Mouse (Mus musculus) myocyte (in vitro differentiated cells): ENCODE measurements around the gene Atp6v0d1. TPM values are rescaled to one million over a fixed set of nuclear protein-coding genes. Genes with fewer than 3 reads are reported as not detected.

ENCODE experiments used
- H3K27me3 ChIP-seq: one replicate; pipeline ENCODE4 v1.6.1; 2011; ENCODE audit not compliant: control insufficient read depth, insufficient read depth, insufficient read length
- H3K36me3 ChIP-seq: one replicate; pipeline ENCODE4 v1.6.1; 2011; ENCODE audit not compliant: control insufficient read depth, insufficient read depth
- H3K4me2 ChIP-seq: one replicate; pipeline ENCODE4 v1.6.1; 2011; ENCODE audit warnings: low read depth, control low read depth
- H3K4me3 ChIP-seq: one replicate; pipeline ENCODE4 v1.5.1; 2011; ENCODE audit warnings: mild to moderate bottlenecking, control low read depth, moderate library complexity
- H3K79me2 ChIP-seq: one replicate; pipeline ENCODE4 v1.6.1; 2011; ENCODE audit not compliant: control insufficient read depth, insufficient read depth
- H3ac ChIP-seq: one replicate; pipeline ENCODE4 v1.6.1; 2011; ENCODE audit not compliant: control insufficient read depth, insufficient read length
- CEBPB ChIP-seq: IDR thresholded peaks from 2 replicates; pipeline ENCODE4 v1.6.1; 2011; ENCODE audit warnings: mild to moderate bottlenecking, moderate library complexity; ENCODE audit not compliant: poor library complexity, insufficient read depth, severe bottlenecking
- E2F4 ChIP-seq: IDR thresholded peaks from one replicate; pipeline ENCODE4 v1.6.1; 2011; ENCODE audit warnings: mild to moderate bottlenecking, control low read depth, moderate library complexity; ENCODE audit not compliant: insufficient read depth
- MAX ChIP-seq: IDR thresholded peaks from one replicate; pipeline ENCODE4 v1.6.1; 2011; ENCODE audit warnings: low read depth, mild to moderate bottlenecking, control low read depth
- MYOD1 ChIP-seq, 3 experiments: IDR thresholded peaks; one replicate each; pipeline ENCODE4 v1.6.1; 2011; ENCODE audit warnings: control low read depth in 2 of 3, low read depth in 2 of 3, mild to moderate bottlenecking in 2 of 3, moderate library complexity in 1 of 3; ENCODE audit not compliant: insufficient read length in 2 of 3, control insufficient read depth in 1 of 3
- MYOG ChIP-seq, 3 experiments: IDR thresholded peaks; one replicate each; pipeline ENCODE4 v1.6.1; 2011; ENCODE audit warnings: control low read depth in 2 of 3, low read depth in 2 of 3, mild to moderate bottlenecking in 2 of 3; ENCODE audit not compliant: insufficient read length in 2 of 3, control insufficient read depth in 1 of 3, insufficient read depth in 1 of 3
- POLR2A ChIP-seq: IDR thresholded peaks from one replicate; pipeline ENCODE4 v1.6.1; 2011; ENCODE audit warnings: low read depth, mild to moderate bottlenecking, control low read depth, moderate library complexity; ENCODE audit not compliant: insufficient read length
- POLR2AphosphoS2 ChIP-seq: IDR thresholded peaks from one replicate; pipeline ENCODE4 v1.6.1; 2011; ENCODE audit warnings: low read depth, control low read depth; ENCODE audit not compliant: insufficient read length
- REST ChIP-seq: IDR thresholded peaks from one replicate; pipeline ENCODE4 v1.6.1; 2011; ENCODE audit warnings: mild to moderate bottlenecking, control low read depth, moderate library complexity; ENCODE audit not compliant: insufficient read depth, insufficient read length
- SRF ChIP-seq: IDR thresholded peaks from one replicate; pipeline ENCODE4 v1.6.1; 2011; ENCODE audit warnings: low read depth; ENCODE audit not compliant: control insufficient read depth, insufficient read length
- TCF12 ChIP-seq: IDR thresholded peaks from one replicate; pipeline ENCODE4 v1.6.1; 2011; ENCODE audit warnings: mild to moderate bottlenecking, control low read depth; ENCODE audit not compliant: poor library complexity, insufficient read depth, severe bottlenecking
- TCF3 ChIP-seq: IDR thresholded peaks from one replicate; pipeline ENCODE4 v1.6.1; 2011; ENCODE audit warnings: low read depth, control low read depth; ENCODE audit not compliant: insufficient read length
- USF1 ChIP-seq: IDR thresholded peaks from one replicate; pipeline ENCODE4 v1.6.1; 2011; ENCODE audit warnings: low read depth, mild to moderate bottlenecking, control low read depth, moderate library complexity
- polyA plus RNA-seq: library from polyadenylated mRNA; unstranded; fragments of >200 nt; fragmentation: generic; extraction: Trizol; gene quantifications from one replicate; pipeline ENCODE4 v1.2.1, GENCODE M21; 2012; ENCODE audit warnings: missing spikeins

Atp6v0d1 gene
- polyA plus RNA-seq, 1 experiment = 126 TPM

DNA sequence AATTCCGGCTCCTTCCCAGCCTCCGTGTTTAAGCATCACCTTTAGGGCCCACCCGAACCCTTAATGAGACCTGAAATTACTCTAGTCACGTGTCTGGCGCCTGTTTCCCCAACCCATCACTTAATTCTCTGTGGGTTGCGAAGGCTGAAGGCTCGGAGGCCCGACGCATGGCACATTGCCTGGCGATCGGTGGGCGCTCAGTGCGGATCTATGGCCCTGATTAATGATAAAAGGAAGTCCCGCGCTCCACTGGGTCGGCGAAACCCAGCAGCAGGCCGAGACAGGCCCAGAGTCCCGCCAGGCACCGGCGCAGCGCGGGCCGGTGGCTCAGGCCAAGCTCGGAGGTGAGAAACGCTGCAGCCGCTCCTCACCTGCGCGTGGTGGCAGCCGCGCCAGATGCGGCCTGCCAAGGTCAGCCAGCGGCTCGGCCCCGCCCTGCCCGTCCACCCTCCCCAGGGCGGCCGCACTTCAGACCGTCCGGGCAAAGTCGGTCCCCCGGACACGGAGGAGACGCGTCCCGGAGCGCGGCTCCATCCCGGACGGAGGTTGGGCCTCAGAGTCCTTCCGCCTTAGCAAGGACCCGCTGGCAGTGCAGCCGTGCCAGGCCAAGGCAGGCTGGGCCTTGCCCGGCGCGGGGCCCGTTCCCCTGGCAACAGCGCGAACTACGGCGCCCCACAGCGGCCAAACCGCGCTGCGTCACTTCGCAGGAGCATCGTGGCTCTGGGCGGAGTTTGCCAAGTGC lies 69.2 kb downstream of the Atp6v0d1 start, which contains the start of gene Zdhhc1:
Zdhhc1 (minus strand) TSS at position 464 of the 742 bp plus-strand sequence.
- Histone ChIP-seq H3K36me3 (no peaks in the 10 kb centered on the region), H3K4me3 (peak within 1 kb of the TSS; percentile 44), H3K79me2 (peaks cover 4% of the 10 kb centered on the region), H3K27me3 (no peaks in the 10 kb centered on the region), H3ac (peak within 1 kb of the TSS; percentile 44), H3K4me2 (peak within 1 kb of the TSS; percentile 86)
- TF ChIP-seq E2F4 (no peak), POLR2AphosphoS2 (peak; percentile 60), POLR2A (peak; percentile 69), MYOD1 (IDR thresholded peaks at IDR 0.05; ENCODE audit: control insufficient read depth in 1 of 3, insufficient read length in 2 of 3, low read depth in 2 of 3) (peak in 1 of 3 experiments; percentile 29), MYOG (IDR thresholded peaks at IDR 0.05; ENCODE audit: control insufficient read depth in 1 of 3, insufficient read depth in 1 of 3, insufficient read length in 2 of 3, low read depth in 2 of 3) (peak in 1 of 3 experiments; percentile 34), TCF3 (no peak), MAX (no peak), CEBPB (no peak), USF1 (peak; percentile 56), TCF12 (no peak), SRF (no peak), REST (no peak)

DNA sequence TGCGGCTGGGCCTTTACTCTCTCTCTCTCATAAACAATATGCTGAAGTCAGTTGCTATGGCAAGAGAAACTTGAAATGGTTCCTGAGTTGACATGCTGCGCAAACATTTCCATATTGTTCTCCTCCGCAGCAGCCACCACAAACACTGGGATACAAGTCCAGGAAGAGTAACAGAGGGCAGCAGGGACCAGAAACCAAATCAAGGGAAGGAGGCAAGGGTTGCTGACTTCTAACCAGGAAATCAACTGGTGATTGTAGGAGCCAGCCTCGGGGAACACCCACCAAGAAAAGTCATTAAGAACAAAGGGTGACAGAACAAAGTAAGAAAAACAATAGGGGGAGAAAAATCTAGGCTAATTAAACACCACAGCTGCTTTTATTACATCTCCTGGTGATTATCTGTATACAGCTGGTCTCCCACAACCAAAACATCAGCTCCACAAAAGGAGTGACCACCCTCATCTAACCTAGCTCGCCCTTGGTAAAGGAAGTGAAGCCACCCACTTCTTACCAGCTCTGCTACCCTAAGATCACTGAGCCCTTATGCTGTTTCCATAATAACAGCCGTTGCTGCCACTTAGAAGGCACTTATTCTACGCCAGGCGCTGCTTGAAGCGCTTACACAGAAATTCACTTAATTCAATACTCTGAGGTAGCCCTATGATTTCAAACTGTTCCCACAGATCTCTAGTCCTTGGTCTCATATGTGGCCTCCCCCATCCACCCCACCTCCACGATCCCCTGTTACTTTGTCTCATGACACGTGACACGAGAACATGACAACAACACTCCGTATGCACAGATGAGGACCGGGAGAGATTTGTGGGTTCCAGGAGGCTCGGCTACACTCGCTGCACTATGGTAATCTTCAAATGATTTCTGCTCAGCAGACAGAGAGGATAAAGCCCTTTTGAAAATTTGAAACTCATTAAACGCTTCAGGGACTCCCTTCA lies 70.2 kb downstream of the Atp6v0d1 start:
- Histone ChIP-seq H3K4me3 (peak overlapping the region; percentile 44), H3K27me3 (no peaks in the 10 kb centered on the region), H3K36me3 (no peaks in the 10 kb centered on the region), H3ac (peak overlapping the region; percentile 44), H3K4me2 (peak overlapping the region; percentile 86), H3K79me2 (peaks cover 4% of the 10 kb centered on the region)
- no peak for TF ChIP-seq POLR2A
- TF ChIP-seq USF1 = peak; percentile 35

DNA sequence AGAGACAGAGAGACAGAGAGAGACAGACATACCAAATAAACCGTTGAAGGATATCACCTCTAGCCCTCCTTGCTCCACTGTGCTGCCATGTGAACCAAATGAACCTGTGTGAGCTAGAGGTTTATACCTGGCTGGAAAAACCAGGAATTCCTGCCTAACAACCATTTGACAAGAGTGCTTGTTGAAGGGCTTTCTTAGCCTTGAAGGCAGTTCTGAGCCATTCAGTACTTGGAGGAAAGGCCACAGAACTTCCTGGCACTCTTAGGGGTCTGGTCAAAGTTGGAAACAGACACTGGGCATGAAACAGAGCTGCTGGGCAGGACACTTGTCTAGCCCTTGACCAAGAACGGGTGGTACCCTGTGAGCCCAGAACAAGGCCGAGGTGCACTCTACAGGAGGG lies 71.3 kb downstream of the Atp6v0d1 start:
- peaks cover 4% of the 10 kb centered on the region for H3K79me2 ChIP-seq
- H3K36me3 ChIP-seq = no peaks in the 10 kb centered on the region
- TF ChIP-seq REST (no peak), MYOG (IDR thresholded peaks at IDR 0.05; ENCODE audit: control insufficient read depth in 1 of 3, insufficient read depth in 1 of 3, insufficient read length in 2 of 3, low read depth in 2 of 3) (no peak), MYOD1 (IDR thresholded peaks at IDR 0.05; ENCODE audit: control insufficient read depth in 1 of 3, insufficient read length in 2 of 3, low read depth in 2 of 3) (no peak), E2F4 (no peak), CEBPB (no peak), TCF3 (no peak), POLR2AphosphoS2 (no peak), MAX (no peak), USF1 (no peak), POLR2A (no peak), SRF (no peak), TCF12 (no peak)
- H3K4me2 ChIP-seq = no peak overlapping the region
- H3K4me3 ChIP-seq = no peak overlapping the region
- H3ac ChIP-seq = no peak overlapping the region
- no peaks in the 10 kb centered on the region for H3K27me3 ChIP-seq

- Histone ChIP-seq H3ac (no peak overlapping the region), H3K79me2 (peaks cover 4% of the 10 kb centered on the region), H3K27me3 (no peaks in the 10 kb centered on the region), H3K4me3 (no peak overlapping the region), H3K4me2 (no peak overlapping the region), H3K36me3 (no peaks in the 10 kb centered on the region)
- no peak for TF ChIP-seq POLR2A
- no peak for TF ChIP-seq SRF
- no peak for TF ChIP-seq TCF3
- no peak for TF ChIP-seq MAX
- no peak for TF ChIP-seq CEBPB
- TF ChIP-seq POLR2AphosphoS2 = no peak
Observed at GRCm38 (mm10) chr8:105493495-105493894, 72.4 kb downstream of the Atp6v0d1 start.

- H3K36me3 ChIP-seq = peaks cover 18% of the 10 kb centered on the region
- no peaks in the 10 kb centered on the region for H3K79me2 ChIP-seq
- no peak overlapping the region for H3K4me3 ChIP-seq
- no peak for TF ChIP-seq MAX
- TF ChIP-seq USF1 = no peak
- TF ChIP-seq E2F4 = no peak
- no peak for TF ChIP-seq POLR2A
- no peak for TF ChIP-seq TCF12
- TF ChIP-seq MYOD1 (IDR thresholded peaks at IDR 0.05; ENCODE audit: control insufficient read depth in 1 of 3, insufficient read length in 2 of 3, low read depth in 2 of 3) = no peak
- no peak for TF ChIP-seq MYOG (IDR thresholded peaks at IDR 0.05; ENCODE audit: control insufficient read depth in 1 of 3, insufficient read depth in 1 of 3, insufficient read length in 2 of 3, low read depth in 2 of 3)
- TF ChIP-seq POLR2AphosphoS2 = no peak
- no peak for TF ChIP-seq CEBPB
- TF ChIP-seq TCF3 = no peak
- no peak for TF ChIP-seq REST
- TF ChIP-seq SRF = no peak
- no peaks in the 10 kb centered on the region for H3K27me3 ChIP-seq
- H3K4me2 ChIP-seq = no peak overlapping the region
- H3ac ChIP-seq = no peak overlapping the region
Observed at GRCm38 (mm10) chr8:105489281-105489680, 76.6 kb downstream of the Atp6v0d1 start.
